In genomic region chr19:5106731-5107191, GRCm38 (mm10) we compare ENCODE assay signal across 8 mouse cellular contexts. TPM values are rescaled to one million over a fixed set of nuclear protein-coding genes. Genes with fewer than 3 reads are reported as not detected.
DNase-seq lines count a peak whose midpoint lies in the region; ATAC-seq lines count a peak whose summit lies in the region.

Gene Rab1b (minus strand): TSS chr19:5107072.

- peak; percentile 99 for DNase-seq in adipocyte (ENCODE audit: low spot score)
- peak; percentile 98 for DNase-seq in embryo, embryonic 10 days (ENCODE audit: low spot score)
- DNase-seq in gastrocnemius, postnatal 10 days: peak; percentile 99
- peak; percentile 99 for DNase-seq in induced T-regulatory cell, adult 2 months (ENCODE audit: low read depth)
- DNase-seq in left cerebral cortex, adult 9 months (ENCODE audit: low spot score in 2 of 2): peak; percentile 96 to 99
- DNase-seq in right cerebral cortex, postnatal 14 days: peak; percentile 99
- DNase-seq in urinary bladder, postnatal 36 days (ENCODE audit: low spot score in 2 of 2): peak; percentile 95 to 98

- peak; percentile 94 for ATAC-seq in megakaryocyte progenitor cell, adult 5-6 weeks (replicated peaks; ENCODE audit: poor library complexity)

RNA-seq across cellular contexts. Expression of gene Rab1b, which starts in this region (rescaled TPM):
- total RNA-seq in gastrocnemius, postnatal 10 days (2021): 100 to 1,000 TPM; 119 to 127 TPM
- total RNA-seq in megakaryocyte progenitor cell, adult 5-6 weeks (2015): 50.8 and 56.7 TPM in 2 replicates
- 78.1 and 106 TPM in 2 replicates for total RNA-seq in megakaryocyte progenitor cell, adult 5-6 weeks (2017)

Comparison
In these comparisons a context has a peak if more than half of its experiments do, and no peak if none do; other contexts are left out.
1. Peak in every context shown above with its lines: DNase-seq and ATAC-seq.